Mouse (Mus musculus) MEL (cell line): ENCODE measurements around the gene Eif5b. TPM values are rescaled to one million over a fixed set of nuclear protein-coding genes. Genes with fewer than 3 reads are reported as not detected.

Source experiments
- DNase-seq: peaks from one replicate; pipeline ENCODE4 v3.0.0; 2011; ENCODE audit warnings: low read depth, low spot score
- H3K27ac ChIP-seq: 2 replicates; pipeline ENCODE4 v1.5.1; 2012; ENCODE audit warnings: low read depth, mild to moderate bottlenecking, control low read depth, low read length, moderate library complexity; ENCODE audit not compliant: control insufficient read depth
- H3K27me3 ChIP-seq, 2 experiments: fragments of 150-350 bp in 1 of 2; sonication (generic) in 1 of 2; 2 replicates each; pipeline ENCODE4 v1.6.1; 2012; ENCODE audit warnings: low read length in 2 of 2, mild to moderate bottlenecking in 2 of 2, improper control_type of control experiment in 1 of 2, moderate library complexity in 1 of 2; ENCODE audit not compliant: insufficient read depth in 2 of 2, control insufficient read depth in 1 of 2
- H3K36me3 ChIP-seq, 2 experiments: 2 replicates each; pipeline ENCODE4 v1.6.1; 2012 to 2014; ENCODE audit warnings: low read length in 2 of 2, improper control_type of control experiment in 1 of 2, inconsistent platforms in 1 of 2, mild to moderate bottlenecking in 1 of 2; ENCODE audit not compliant: insufficient read depth in 2 of 2, control insufficient read depth in 1 of 2
- H3K4me1 ChIP-seq, 2 experiments: fragments of 150-350 bp in 1 of 2; sonication (generic) in 1 of 2; 2 replicates each; pipeline ENCODE4 v1.6.1; 2012; ENCODE audit warnings: low read length in 2 of 2, improper control_type of control experiment in 1 of 2, mild to moderate bottlenecking in 1 of 2; ENCODE audit not compliant: insufficient read depth in 2 of 2, control insufficient read depth in 1 of 2
- H3K4me3 ChIP-seq, 2 experiments: fragments of 150-350 bp in 1 of 2; sonication (generic) in 1 of 2; 2 replicates each; pipeline ENCODE4 v1.5.1; 2012; ENCODE audit warnings: low read depth in 2 of 2, low read length in 2 of 2, mild to moderate bottlenecking in 2 of 2, moderate library complexity in 2 of 2, control low read depth in 1 of 2, improper control_type of control experiment in 1 of 2; ENCODE audit not compliant: control insufficient read depth in 1 of 2, insufficient read depth in 1 of 2
- H3K79me2 ChIP-seq: 2 replicates; pipeline ENCODE4 v1.6.1; 2012; ENCODE audit warnings: mild to moderate bottlenecking, low read length, moderate library complexity; ENCODE audit not compliant: control insufficient read depth, poor library complexity, insufficient read depth
- H3K9ac ChIP-seq: 2 replicates; pipeline ENCODE4 v1.6.1; 2012; ENCODE audit warnings: low read depth, mild to moderate bottlenecking, control low read depth, low read length, moderate library complexity; ENCODE audit not compliant: control insufficient read depth, poor library complexity, severe bottlenecking
- H3K9me3 ChIP-seq: fragments of 150-350 bp; sonication (generic); replicated peaks from 2 replicates; pipeline ENCODE4 v1.6.1; 2012; ENCODE audit warnings: mild to moderate bottlenecking, low read length, improper control_type of control experiment, moderate library complexity; ENCODE audit not compliant: insufficient read depth
- BHLHE40 ChIP-seq: IDR thresholded peaks from 2 replicates; pipeline ENCODE4 v1.6.1; 2012; ENCODE audit warnings: low read depth, mild to moderate bottlenecking, inconsistent platforms, low read length, improper control_type of control experiment, borderline replicate concordance
- ELF1 ChIP-seq: IDR thresholded peaks from 2 replicates; pipeline ENCODE4 v1.6.1; 2014; ENCODE audit warnings: low read depth, mild to moderate bottlenecking, inconsistent platforms, low read length, improper control_type of control experiment, moderate library complexity
- ETS1 ChIP-seq: IDR thresholded peaks from 2 replicates; pipeline ENCODE4 v1.6.1; 2012; ENCODE audit warnings: low read depth, mild to moderate bottlenecking, inconsistent platforms, low read length, improper control_type of control experiment, moderate library complexity
- KAT2A ChIP-seq: conservative IDR thresholded peaks from 2 replicates; pipeline ENCODE4 v1.6.1; 2012; ENCODE audit warnings: low read depth, low read length, improper control_type of control experiment, inconsistent platforms
- MAX ChIP-seq: IDR thresholded peaks from 2 replicates; pipeline ENCODE4 v1.6.1; 2011; ENCODE audit warnings: low read length, improper control_type of control experiment
- MAZ ChIP-seq: IDR thresholded peaks from 2 replicates; pipeline ENCODE4 v1.6.1; 2012; ENCODE audit warnings: low read depth, mild to moderate bottlenecking, inconsistent platforms, low read length, improper control_type of control experiment
- MEF2A ChIP-seq: IDR thresholded peaks from 2 replicates; pipeline ENCODE4 v1.6.1; 2014; ENCODE audit warnings: low read depth, mild to moderate bottlenecking, inconsistent platforms, low read length, improper control_type of control experiment; ENCODE audit not compliant: poor library complexity, insufficient replicate concordance, severe bottlenecking; ENCODE audit errors: extremely low read depth
- MYC ChIP-seq: IDR thresholded peaks from 2 replicates; pipeline ENCODE4 v1.6.1; 2011; ENCODE audit warnings: low read depth, mild to moderate bottlenecking, low read length, improper control_type of control experiment, moderate library complexity
- POLR2A ChIP-seq, 2 experiments: IDR thresholded peaks; 2 replicates each; pipeline ENCODE4 v1.6.1; 2011 to 2012; ENCODE audit warnings: low read length in 2 of 2, mild to moderate bottlenecking in 2 of 2, control low read depth in 1 of 2, improper control_type of control experiment in 1 of 2, low read depth in 1 of 2, moderate library complexity in 1 of 2; ENCODE audit not compliant: control insufficient read depth in 1 of 2, insufficient read depth in 1 of 2, poor library complexity in 1 of 2
- POLR2AphosphoS5 ChIP-seq: IDR thresholded peaks from 2 replicates; pipeline ENCODE4 v1.6.1; 2012; ENCODE audit warnings: low read depth, borderline replicate concordance, mild to moderate bottlenecking, inconsistent platforms, low read length, moderate library complexity, mixed read lengths
- SIN3A ChIP-seq: IDR thresholded peaks from 2 replicates; pipeline ENCODE4 v1.6.1; 2012; ENCODE audit warnings: low read length, improper control_type of control experiment, inconsistent platforms
- TBP ChIP-seq: IDR thresholded peaks from 2 replicates; pipeline ENCODE4 v1.8.0; 2011; ENCODE audit warnings: low read depth, low read length, improper control_type of control experiment
- USF2 ChIP-seq, 2 experiments: IDR thresholded peaks; 2 replicates each; pipeline ENCODE4 v1.6.1; 2011 to 2012; ENCODE audit warnings: improper control_type of control experiment in 2 of 2, low read length in 2 of 2, borderline replicate concordance in 1 of 2, inconsistent platforms in 1 of 2, low read depth in 1 of 2, mild to moderate bottlenecking in 1 of 2; ENCODE audit not compliant: insufficient read depth in 1 of 2
- ZKSCAN1 ChIP-seq: IDR thresholded peaks from 2 replicates; pipeline ENCODE4 v1.6.1; 2012; ENCODE audit warnings: low read depth, mild to moderate bottlenecking, inconsistent platforms, low read length, improper control_type of control experiment, moderate library complexity
- ZMIZ1 ChIP-seq: IDR thresholded peaks from 2 replicates; pipeline ENCODE4 v1.6.1; 2012; ENCODE audit warnings: low read depth, mild to moderate bottlenecking, inconsistent platforms, low read length, improper control_type of control experiment, moderate library complexity
- polyA plus RNA-seq, 2 experiments: library from polyadenylated mRNA; stranded (reverse) in 1 of 2; unstranded in 1 of 2; fragments of >175 nt in 1 of 2; fragments of >200 nt in 1 of 2; gene quantifications; 2 replicates each; pipeline versions ENCODE4 v1.2.1 to v1.2.4; 2012; ENCODE audit warnings: low replicate concordance in 2 of 2, low read depth in 1 of 2; ENCODE audit not compliant: insufficient read length in 2 of 2, insufficient read depth in 1 of 2, missing spikeins in 1 of 2
- total RNA-seq: library from RNA; depleted of rRNA; stranded (reverse); fragments of 300-350 nt; gene quantifications from 2 replicates; pipeline ENCODE4 v1.2.3, GENCODE M21; 2012

Gene Eif5b
- total and polyA plus RNA-seq, 3 experiments, result 24.2 to 186 (median 67.2) TPM

GRCm38 (mm10) chr1:37955251-37955650 lies 42.6 kb upstream of the Eif5b start:
- Histone ChIP-seq H3K27me3 (peaks cover 7 to 16% of the 10 kb centered on the region in 2 experiments), H3K4me3 (no peak overlapping the region), H3K36me3 (no peaks in the 10 kb centered on the region), H3K9me3 (no peaks in the 10 kb centered on the region), H3K4me1 (no peaks in the 10 kb centered on the region), H3K27ac (no peak overlapping the region), H3K9ac (no peak overlapping the region), H3K79me2 (no peaks in the 10 kb centered on the region)
- no peak for DNase-seq
- TF ChIP-seq ETS1 (no peak), POLR2AphosphoS5 (no peak), ZKSCAN1 (no peak), MYC (no peak), KAT2A (no peak), ELF1 (no peak), MAZ (no peak), MAX (no peak), ZMIZ1 (no peak)

GRCm38 (mm10) chr1:37956690-37957431 lies 40.9 kb upstream of the Eif5b start:
- no peak for DNase-seq
- Histone ChIP-seq H3K4me3 (no peak overlapping the region), H3K27me3 (peaks cover 7 to 15% of the 10 kb centered on the region in 2 experiments), H3K27ac (no peak overlapping the region), H3K79me2 (no peaks in the 10 kb centered on the region), H3K9me3 (no peaks in the 10 kb centered on the region), H3K36me3 (no peaks in the 10 kb centered on the region), H3K9ac (no peak overlapping the region), H3K4me1 (no peaks in the 10 kb centered on the region)
- TF ChIP-seq POLR2A (IDR thresholded peaks at IDR 0.05; ENCODE audit: control insufficient read depth in 1 of 2, insufficient read depth in 1 of 2, low read depth in 1 of 2, low read length in 2 of 2, poor library complexity in 1 of 2), result no peak
- TF ChIP-seq MAZ, result no peak
- no peak for TF ChIP-seq ZMIZ1
- no peak for TF ChIP-seq BHLHE40

- no peaks in the 10 kb centered on the region for H3K4me1 ChIP-seq
- H3K27me3 ChIP-seq, result peaks cover 9 to 15% of the 10 kb centered on the region in 2 experiments
- H3K9ac ChIP-seq, result no peak within 1 kb of the TSS
- no peak within 1 kb of the TSS for H3K4me3 ChIP-seq
- no peaks in the 10 kb centered on the region for H3K36me3 ChIP-seq
- H3K27ac ChIP-seq, result no peak within 1 kb of the TSS
- H3K79me2 ChIP-seq, result no peaks in the 10 kb centered on the region
- no peaks in the 10 kb centered on the region for H3K9me3 ChIP-seq
- no peak for DNase-seq
- TF ChIP-seq SIN3A, result no peak
- TF ChIP-seq MEF2A, result no peak
- no peak for TF ChIP-seq USF2 (IDR thresholded peaks at IDR 0.05; ENCODE audit: borderline replicate concordance in 1 of 2, insufficient read depth in 1 of 2, low read depth in 1 of 2, low read length in 2 of 2)
- TF ChIP-seq TBP, result no peak
- no peak for TF ChIP-seq POLR2A (IDR thresholded peaks at IDR 0.05; ENCODE audit: control insufficient read depth in 1 of 2, insufficient read depth in 1 of 2, low read depth in 1 of 2, low read length in 2 of 2, poor library complexity in 1 of 2)
Measured at GRCm38 (mm10) chr1:37957659-37958058, 40.2 kb upstream of the Eif5b start, which contains the start of gene Lyg1. Gene Lyg1 (minus strand): TSS chr1:37957759.
